Mouse (Mus musculus) adrenal gland, postnatal 14 days (tissue): ENCODE data around the gene Atf5. TPM values are rescaled to one million over a fixed set of nuclear protein-coding genes. Genes with fewer than 3 reads are reported as not detected.

Experiments
- DNase-seq: peaks from one replicate; pipeline ENCODE4 v3.0.0; 2021; ENCODE audit warnings: mixed read lengths
- microRNA-seq, 2 experiments: library from miRNA; unstranded; fragments of <30 nt; microRNA quantifications; one replicate each; pipeline ENCODE4 v1.2.0; 2021
- total RNA-seq: library from RNA; stranded (reverse); gene quantifications from 2 replicates; pipeline ENCODE4 v1.2.3, GENCODE M21; 2021

The Atf5 gene
- total RNA-seq, 1 experiment from 2014 or later, result 165 TPM

GRCm38 (mm10) chr7:44768129-44768528 lies 48.3 kb downstream of the Atf5 start:
- no peak for DNase-seq

Small RNA genes lying within 50 kb of the gene (microRNA-seq; reads per million reads assigned to microRNA genes)
- 0 reads per million in 2 experiments for gene Mir707

Other genes with a start within 250 kb of the Atf5 start
- 2.0 and 10.4 TPM in 2 replicates for gene Napsa, start 244.3 kb downstream of the Atf5 start, total RNA-seq
- gene Kcnc3, start 226.0 kb downstream of the Atf5 start, total RNA-seq, result 5.5 and 6.8 TPM in 2 replicates
- 3.9 and 5.1 TPM in 2 replicates for gene Myh14, start 145.8 kb downstream of the Atf5 start, total RNA-seq
- not detected in 2 replicates for gene Izumo2, start 107.9 kb downstream of the Atf5 start, total RNA-seq
- 34.3 and 52.4 TPM in 2 replicates for gene Vrk3, start 68.2 kb downstream of the Atf5 start, total RNA-seq
- gene Zfp473, start 65.6 kb downstream of the Atf5 start, total RNA-seq, result 0.79 and 1.3 TPM in 2 replicates
- 45.7 and 59.1 TPM in 2 replicates for gene Nup62, start 570 bp downstream of the Atf5 start, total RNA-seq
- 2.0 and 13.8 TPM in 2 replicates for gene Il4i1, start 271 bp downstream of the Atf5 start, total RNA-seq
- 90.6 and 104 TPM in 2 replicates for gene Akt1s1, start 32.3 kb upstream of the Atf5 start, total RNA-seq
- 58.8 and 66.1 TPM in 2 replicates for gene Tbc1d17, start 32.4 kb upstream of the Atf5 start, total RNA-seq
- 35.2 and 45.1 TPM in 2 replicates for gene Pnkp, start 40.5 kb upstream of the Atf5 start, total RNA-seq
- 239 and 241 TPM in 2 replicates for gene Ptov1, start 53.1 kb upstream of the Atf5 start, total RNA-seq
- 75.3 and 87.2 TPM in 2 replicates for gene Med25, start 76.1 kb upstream of the Atf5 start, total RNA-seq
- gene Fuz, start 79.4 kb upstream of the Atf5 start, total RNA-seq, result 23.5 and 24.8 TPM in 2 replicates
- 81.2 and 83.2 TPM in 2 replicates for gene Ap2a1, start 112.8 kb upstream of the Atf5 start, total RNA-seq
- not detected in 2 replicates for gene Tsks, start 126.5 kb upstream of the Atf5 start, total RNA-seq
- gene Cpt1c, start 158.2 kb upstream of the Atf5 start, total RNA-seq, result 9.6 and 12.4 TPM in 2 replicates
- gene Prmt1, start 169.9 kb upstream of the Atf5 start, total RNA-seq, result 224 and 250 TPM in 2 replicates
- 95.1 and 108 TPM in 2 replicates for gene Irf3, start 181.0 kb upstream of the Atf5 start, total RNA-seq
- gene Bcl2l12, start 182.1 kb upstream of the Atf5 start, total RNA-seq, result 16.1 and 16.6 TPM in 2 replicates
- gene Scaf1, start 199.7 kb upstream of the Atf5 start, total RNA-seq, result 76.3 and 77.2 TPM in 2 replicates
- gene Rras, start 201.3 kb upstream of the Atf5 start, total RNA-seq, result 60.3 and 63.4 TPM in 2 replicates
- gene Prr12, start 236.2 kb upstream of the Atf5 start, total RNA-seq, result 42.6 and 44.6 TPM in 2 replicates
- 41.6 and 47.5 TPM in 2 replicates for gene Nosip, start 245.8 kb upstream of the Atf5 start, total RNA-seq
- 16.0 and 16.3 TPM in 2 replicates for gene Prrg2, start 246.0 kb upstream of the Atf5 start, total RNA-seq